Mouse (Mus musculus) testis, adult 2 months (tissue): ENCODE measurements around the gene Ikbip.

Source experiments
- CTCF ChIP-seq: fragments of 200-500 bp; IDR thresholded peaks from 2 replicates; pipeline ENCODE4 v1.5.1; 2012; ENCODE audit warnings: low read depth, mild to moderate bottlenecking, inconsistent platforms, low read length, moderate library complexity; ENCODE audit not compliant: control insufficient read depth, insufficient read depth, insufficient replicate concordance
- POLR2A ChIP-seq: fragments of 200-500 bp; IDR thresholded peaks from 2 replicates; pipeline ENCODE4 v1.6.1; 2012; ENCODE audit warnings: low read depth, mild to moderate bottlenecking, inconsistent platforms, low read length, moderate library complexity; ENCODE audit not compliant: control insufficient read depth

- TF ChIP-seq CTCF (no peak), POLR2A (no peak)
Measured at GRCm38 (mm10) chr10:91143313-91144230, 60.8 kb downstream of the Ikbip start.
